Mouse (Mus musculus) spleen, adult 2 months (tissue): ENCODE results near the gene Rbm28.

Experiments used
- CTCF ChIP-seq: fragments of 200-500 bp; IDR thresholded peaks from 2 replicates; pipeline ENCODE4 v1.5.1; 2011; ENCODE audit warnings: mild to moderate bottlenecking, inconsistent platforms; ENCODE audit not compliant: insufficient read depth, insufficient read length, insufficient replicate concordance; ENCODE audit errors: extremely low read depth
- POLR2A ChIP-seq: fragments of 200-500 bp; IDR thresholded peaks from 2 replicates; pipeline ENCODE4 v1.6.1; 2011; ENCODE audit warnings: low read depth, low read length, inconsistent platforms

DNA sequence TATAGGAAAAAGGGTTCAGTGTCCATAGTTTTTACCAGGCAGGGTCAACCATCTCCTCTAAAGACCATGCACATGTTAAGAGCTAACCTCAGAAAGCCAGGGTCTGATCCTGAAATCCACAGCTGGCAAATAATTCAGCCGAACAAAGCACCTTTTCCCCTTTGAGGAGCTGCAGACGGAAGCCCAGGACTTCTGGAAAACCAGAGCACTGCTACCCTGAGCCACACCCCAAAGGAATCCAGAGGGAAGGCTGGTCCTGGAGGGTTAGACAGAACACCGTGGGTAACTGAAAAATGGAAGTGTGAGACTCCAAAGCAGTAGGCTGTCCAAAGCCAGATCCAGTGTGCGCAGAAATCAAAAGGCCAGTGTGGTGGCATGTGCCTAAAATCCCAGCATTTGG is 45.8 kb downstream of the Rbm28 start:
- no peak for TF ChIP-seq POLR2A
- no peak for TF ChIP-seq CTCF
